Mouse (Mus musculus): ENCODE measurements around the gene C1ql4.

DNA sequence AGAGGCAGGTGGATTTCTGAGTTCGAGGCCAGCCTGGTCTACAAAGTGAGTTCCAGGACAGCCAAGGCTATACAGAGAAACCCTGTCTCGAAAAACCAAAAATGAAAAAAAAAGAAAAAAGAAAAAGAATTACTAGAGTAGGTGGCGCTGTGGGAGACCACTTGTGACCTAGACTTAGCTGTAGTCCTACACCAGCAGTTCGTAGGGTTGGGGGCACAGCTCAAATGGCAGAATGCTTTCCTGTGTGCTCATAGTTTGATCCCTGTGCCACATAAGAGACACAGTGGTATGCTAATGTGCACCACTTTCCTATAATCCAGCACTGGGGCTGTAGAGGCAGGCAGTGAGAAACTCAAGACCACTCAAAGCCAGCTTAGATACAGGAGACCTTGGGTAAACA, 48.3 kb downstream of the C1ql4 start:
- no peak for TF ChIP-seq CTCF (IDR thresholded peaks at IDR 0.05)
- no peak for TF ChIP-seq POLR2A (IDR thresholded peaks at IDR 0.05; ENCODE audit: insufficient read depth, low read depth, low read length)
- no peak for TF ChIP-seq EP300 (IDR thresholded peaks at IDR 0.05; ENCODE audit: insufficient read depth, low read depth, low read length)

Measured in heart, adult 2 months (tissue).